Mouse (Mus musculus): ENCODE data around the gene Lrch4.

Gene Lrch4

GRCm38 (mm10) chr5:137684294-137685123, 55.6 kb downstream of the Lrch4 start, which contains the start of gene Agfg2:
Gene Agfg2, minus strand, starts transcription at chr5:137684726.
- intact Hi-C loops (cut with DNase I) = loop anchor here (5.0 kb wide), 1 partner anchor 63 kb away; the partner anchor contains the start of gene Tsc22d4

DNA sequence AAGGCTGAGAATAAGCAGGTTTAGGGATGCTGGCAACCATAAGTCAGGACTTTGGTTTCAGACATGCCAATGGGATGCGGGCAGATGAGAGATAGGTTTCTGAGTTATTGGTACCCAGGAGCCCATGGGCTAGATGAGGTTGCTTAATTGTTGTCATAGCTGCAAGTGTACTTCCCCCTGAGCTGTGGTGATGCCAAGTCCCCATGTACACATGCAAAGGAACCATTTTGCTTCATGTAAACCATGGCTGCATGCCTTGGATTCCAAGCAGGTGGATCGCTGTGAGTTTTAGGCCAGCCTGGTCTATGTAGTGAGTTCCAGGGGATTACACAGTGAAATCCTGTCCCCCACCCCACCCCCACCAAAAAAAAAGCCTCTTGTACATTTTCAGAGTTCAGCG, 56.7 kb downstream of the Lrch4 start:
- intact Hi-C loops (cut with DNase I) = loop anchor here (5.0 kb wide), 1 partner anchor 62 kb away; the partner anchor contains the start of gene Tsc22d4

DNA sequence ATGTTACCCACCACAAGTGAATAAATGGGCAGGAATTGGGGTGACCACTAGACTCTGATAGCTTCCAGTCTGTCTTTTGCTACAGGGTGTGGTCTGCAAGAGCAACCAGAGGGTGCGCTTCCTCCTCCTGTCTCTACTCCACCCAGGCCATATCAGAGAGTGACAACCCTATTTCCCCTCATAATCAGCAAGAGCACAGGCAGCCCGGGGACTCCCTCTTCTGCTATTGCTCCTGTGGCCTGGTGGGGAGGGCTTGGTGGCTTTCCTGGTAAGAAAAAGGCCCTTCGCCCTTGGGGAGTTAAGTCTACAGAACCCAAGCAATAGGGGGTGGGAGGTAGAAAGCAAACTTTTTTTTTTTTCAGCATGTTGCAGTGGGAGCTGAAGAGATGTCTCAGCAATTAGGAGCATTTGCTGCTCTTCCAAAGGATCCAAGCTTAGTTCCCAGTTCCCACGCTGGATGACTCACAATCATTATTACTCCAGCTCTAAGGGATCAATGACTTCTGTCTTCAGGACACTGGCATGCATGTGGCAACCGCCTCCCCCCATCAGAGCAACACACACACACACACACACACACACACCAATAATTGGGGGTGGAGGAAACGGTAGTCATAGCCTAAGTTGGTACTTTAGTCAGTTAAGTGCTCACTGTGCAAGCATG, 57.3 kb downstream of the Lrch4 start:
- intact Hi-C loops (cut with DNase I) = loop anchor here (5.0 kb wide), 1 partner anchor 61 kb away; the partner anchor contains the start of gene Tsc22d4

- intact Hi-C loops (cut with DNase I) = loop anchor here (5.0 kb wide), 1 partner anchor 57 kb away; the partner anchor contains the start of gene Tsc22d4
Measured at GRCm38 (mm10) chr5:137689974-137690373, 61.1 kb downstream of the Lrch4 start.

- intact Hi-C loops (cut with DNase I) = no loop called here
Measured at GRCm38 (mm10) chr5:137690531-137690930, 61.6 kb downstream of the Lrch4 start.
